Mouse (Mus musculus) urinary bladder, postnatal 36 days (tissue): ENCODE measurements around the gene Olfr47.
A peak's percentile ranks its signal among the peaks of the same experiment; 100 is the strongest.
"Not testable (repeated sequence)": the region's sequence is repeated elsewhere in the genome, so short reads cannot be mapped to it uniquely, and the experiment has no call there.

Experiments used
- DNase-seq, 2 experiments: peaks; one replicate each; pipeline ENCODE4 v3.0.0; 2022; ENCODE audit warnings: low spot score in 2 of 2, mixed read lengths in 1 of 2

Olfr47 gene

DNA sequence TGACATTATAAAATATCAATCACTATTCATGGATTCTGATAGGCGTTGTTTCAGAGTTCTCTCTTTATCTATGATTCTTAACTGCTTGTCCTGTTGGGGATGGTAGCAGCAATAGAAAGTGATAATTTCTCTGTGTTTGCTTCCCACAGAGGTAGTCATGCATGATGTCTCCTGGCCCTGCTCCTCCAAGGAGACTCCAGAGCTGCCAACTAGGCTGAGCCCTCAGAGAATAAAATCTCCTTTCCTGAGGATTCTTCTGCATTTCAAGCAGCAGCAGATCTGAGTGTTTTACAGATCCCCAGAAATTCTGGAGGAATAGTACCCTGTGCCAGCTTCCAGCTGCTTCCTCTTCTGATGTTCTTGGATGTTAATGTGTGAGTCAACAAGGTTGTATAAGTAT, at the start of gene Olfr47:
Olfr47 (plus strand) TSS at position 275 of the 400 bp plus-strand sequence.
- DNase-seq: not testable (repeated sequence)

DNA sequence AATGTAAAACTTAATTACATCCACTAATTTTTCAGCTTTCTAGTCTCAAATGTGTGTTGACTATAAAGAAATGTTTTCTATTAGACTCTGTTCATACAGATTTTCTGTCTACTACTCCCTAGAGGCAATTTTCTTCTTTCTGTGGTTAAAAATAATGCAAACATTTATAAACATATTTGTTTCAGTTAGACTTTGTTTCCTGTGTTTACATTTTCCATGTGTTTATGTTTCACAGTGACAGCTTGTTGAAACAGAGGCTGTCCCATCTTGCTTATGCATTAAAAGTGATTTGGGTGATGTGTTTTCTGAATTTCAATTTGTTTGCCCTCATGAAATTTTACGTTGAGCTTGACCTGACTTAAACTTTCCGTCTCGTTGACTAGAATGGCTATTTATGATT, 40.3 kb upstream of the Olfr47 start:
- no peak for DNase-seq

DNA sequence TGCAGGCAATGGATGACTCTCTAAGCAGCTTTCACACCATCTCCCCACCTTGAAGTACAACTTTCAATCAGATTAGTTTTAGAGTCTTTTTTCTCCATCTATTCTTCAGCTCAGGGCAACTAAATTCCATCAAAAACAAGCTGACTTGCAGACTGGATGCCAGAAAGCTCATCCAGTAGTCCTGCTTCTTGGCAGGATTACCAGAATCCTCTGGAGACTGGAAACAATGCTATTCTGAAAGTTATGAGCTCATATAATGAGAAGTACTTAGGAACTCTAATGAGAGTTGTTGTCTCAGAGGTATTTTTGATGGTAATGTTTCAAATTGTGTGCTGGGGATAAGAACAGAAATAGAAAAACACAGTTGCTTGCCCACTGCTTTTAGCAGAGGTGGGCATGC, 34.5 kb upstream of the Olfr47 start, which contains the start of gene Olfr435:
Olfr435 (plus strand) TSS at position 366 of the 400 bp plus-strand sequence.
- no peak for DNase-seq

DNA sequence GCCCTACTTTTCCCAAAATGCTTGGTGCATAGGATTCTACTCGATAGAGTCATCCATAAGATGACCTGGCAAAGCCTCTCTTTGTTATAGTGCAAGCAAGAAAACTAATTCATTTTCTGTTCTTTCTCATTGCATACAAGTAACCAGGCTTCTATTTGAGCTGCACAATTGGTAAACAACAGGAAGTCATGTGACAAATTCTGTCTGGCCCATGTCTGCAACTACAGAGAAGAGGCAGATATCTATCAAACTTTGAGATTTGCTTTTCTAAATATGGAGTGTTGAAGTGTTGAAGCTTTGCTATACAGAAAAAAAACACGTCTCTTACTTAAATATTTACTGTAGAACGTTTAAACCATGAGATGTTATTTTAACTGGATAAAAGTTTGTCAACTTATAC, 33.2 kb upstream of the Olfr47 start:
- no peak for DNase-seq

DNA sequence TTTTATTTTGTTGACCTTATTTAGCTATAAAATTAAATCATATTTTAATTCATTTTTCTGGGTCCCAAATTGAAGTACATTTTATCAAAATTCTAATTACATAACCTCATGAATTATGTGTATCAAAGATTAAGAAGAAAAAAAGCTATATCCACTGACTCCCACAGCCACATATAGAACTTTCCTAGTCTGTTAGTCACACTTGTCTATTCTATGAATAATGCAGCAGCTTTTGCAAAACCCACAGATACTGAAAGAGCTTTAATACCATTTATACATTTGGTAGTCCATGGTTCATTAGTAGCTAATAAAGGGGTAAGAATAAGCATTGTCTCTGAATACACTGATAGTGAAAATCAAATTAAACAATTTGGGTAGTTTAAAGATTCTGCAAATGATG, 28.5 kb upstream of the Olfr47 start:
- DNase-seq: no peak

DNA sequence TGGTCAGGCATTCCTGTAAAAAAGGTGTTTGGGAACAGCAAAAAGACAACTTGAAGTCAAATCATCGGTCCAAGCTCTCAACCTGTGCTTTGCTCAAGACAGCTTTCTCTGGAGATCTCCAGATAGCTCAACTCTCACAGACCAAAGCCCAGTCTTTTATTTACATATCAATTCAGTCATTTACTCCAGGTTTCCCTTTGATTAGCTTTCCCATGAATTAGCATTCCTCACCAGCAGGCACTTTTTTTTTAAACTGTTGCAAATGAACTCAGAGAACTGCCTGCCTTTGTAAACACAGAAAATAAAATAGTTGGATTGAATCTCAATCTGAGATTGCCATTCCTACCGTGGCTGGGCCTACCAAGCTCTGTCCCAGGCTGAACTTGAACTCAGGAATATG, 26.0 kb upstream of the Olfr47 start:
- DNase-seq: no peak

DNA sequence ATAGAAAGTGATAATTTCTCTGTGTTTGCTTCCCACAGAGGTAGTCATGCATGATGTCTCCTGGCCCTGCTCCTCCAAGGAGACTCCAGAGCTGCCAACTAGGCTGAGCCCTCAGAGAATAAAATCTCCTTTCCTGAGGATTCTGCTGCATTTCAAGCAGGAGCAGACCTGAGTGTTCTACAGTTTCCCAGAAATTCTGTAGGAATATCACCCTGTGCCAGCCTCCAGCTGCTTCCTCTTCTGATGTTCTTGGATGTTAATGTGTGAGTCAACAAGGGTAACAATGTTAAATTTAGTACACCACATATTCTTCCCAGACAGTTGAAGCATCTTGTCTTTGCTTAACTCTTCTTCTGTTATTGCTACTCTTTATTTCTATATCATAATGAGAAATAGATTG, 18.5 kb upstream of the Olfr47 start, which contains the start of gene Olfr434:
Olfr434 (plus strand) TSS at position 149 of the 400 bp plus-strand sequence.
- DNase-seq: not testable (repeated sequence)

DNA sequence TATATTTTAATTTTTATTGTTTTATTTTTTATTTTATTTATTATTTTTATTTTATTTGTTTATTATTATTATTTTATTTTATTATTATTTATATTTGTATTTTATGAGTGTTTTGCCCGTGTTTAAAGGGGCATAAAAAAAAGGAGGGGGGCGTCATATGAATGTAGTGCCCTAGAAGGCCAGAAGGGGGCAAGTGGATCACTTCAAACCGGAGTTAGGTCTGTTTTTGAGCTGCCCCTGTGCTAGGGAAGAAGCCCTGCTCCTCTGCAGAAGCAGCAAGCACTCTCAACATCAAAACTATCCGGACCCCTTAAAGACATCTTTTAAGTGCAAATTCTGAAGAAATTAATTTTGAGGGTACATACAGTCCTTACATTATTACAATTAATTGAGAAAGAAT, 10.7 kb downstream of the Olfr47 start:
- DNase-seq: no peak

DNA sequence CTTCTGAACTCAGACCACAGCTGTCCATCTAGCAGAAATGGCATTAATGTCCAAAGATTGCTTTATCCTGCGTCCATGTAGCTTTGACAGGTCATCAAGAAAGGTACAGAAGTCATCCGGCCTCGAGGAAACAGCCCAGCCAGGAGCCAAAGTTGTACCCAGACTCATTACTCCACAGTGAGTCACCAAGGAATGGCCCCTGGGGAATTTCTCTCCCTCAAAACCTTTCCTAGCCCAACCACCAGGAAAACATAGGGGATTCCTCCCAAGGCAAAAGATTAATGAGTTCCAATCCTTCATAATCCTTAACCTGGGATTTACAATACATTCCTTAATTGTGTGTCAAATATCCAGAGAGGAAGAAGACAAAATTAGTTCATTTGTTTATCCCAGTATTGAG, 16.1 kb downstream of the Olfr47 start:
- DNase-seq: no peak

DNA sequence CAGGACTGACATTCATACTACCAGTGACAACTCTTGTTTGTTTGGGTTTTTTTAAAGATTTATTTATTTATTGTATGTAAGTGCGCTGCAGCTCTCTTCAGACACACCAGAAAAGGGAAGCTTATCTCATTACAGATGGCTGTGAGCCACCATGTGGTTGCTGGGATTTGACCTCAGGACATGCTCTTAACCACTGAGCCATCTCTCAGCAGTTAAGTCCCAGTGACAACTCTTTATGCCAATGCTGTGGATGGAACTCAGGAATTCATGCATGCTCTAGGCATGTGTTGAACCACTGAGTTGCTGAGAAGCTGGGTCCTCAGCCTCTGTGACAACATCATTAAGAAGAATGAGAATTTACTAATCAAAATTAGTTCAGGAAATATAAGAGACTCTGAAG, 21.7 kb downstream of the Olfr47 start:
- no peak for DNase-seq

DNA sequence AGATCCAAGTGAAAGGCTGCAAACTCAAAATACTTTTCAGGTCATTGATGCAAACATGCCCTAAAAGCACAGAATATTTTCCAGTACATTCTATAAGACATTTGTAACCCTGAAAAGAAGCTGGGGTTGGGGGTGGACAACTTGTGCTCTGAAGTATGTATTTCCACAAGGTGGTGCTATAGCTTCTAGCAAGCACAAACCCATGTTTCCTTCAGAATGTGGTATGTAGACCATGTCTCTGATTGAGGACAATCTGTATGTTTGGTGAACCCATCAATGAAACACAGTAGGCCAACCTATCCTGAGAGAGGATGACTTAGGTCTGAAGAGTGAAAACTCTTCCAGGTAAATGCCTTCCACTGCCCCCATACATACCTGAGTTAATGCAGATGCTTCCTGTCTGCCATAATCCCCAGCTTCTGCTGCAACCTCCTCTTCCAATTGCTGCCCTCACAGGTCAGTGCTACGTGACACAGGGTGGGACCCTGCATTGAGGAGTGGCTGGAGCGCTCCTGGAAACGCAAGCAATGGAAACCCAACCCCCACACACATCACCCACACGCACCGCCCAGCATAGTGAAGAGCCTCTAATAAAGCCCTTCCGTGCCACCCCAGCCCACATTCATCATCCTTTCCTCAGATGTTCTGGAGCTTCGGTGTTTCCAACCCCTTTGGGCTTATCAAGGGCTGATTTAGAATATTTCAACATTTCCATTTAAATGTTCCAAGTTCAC, 23.0 kb downstream of the Olfr47 start:
- DNase-seq: no peak

DNA sequence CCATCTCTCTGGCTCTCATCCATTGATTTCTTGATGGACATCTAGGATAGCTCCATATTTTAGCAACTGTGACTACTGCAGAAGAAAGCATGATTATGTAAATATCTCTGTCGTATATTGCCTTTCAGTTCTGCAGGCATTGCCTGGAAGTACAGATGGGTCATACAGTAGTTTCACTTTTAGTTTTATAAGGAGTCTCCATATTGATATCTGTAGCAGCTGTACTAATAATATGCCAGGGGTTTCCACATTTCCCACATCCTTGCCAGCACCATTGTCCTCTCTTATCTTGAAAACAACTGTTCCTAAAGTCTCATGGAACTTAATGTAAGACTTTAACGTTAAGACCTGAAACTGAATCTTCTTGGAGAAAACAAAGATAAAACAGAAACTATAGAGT, 29.4 kb downstream of the Olfr47 start:
- no peak for DNase-seq

DNA sequence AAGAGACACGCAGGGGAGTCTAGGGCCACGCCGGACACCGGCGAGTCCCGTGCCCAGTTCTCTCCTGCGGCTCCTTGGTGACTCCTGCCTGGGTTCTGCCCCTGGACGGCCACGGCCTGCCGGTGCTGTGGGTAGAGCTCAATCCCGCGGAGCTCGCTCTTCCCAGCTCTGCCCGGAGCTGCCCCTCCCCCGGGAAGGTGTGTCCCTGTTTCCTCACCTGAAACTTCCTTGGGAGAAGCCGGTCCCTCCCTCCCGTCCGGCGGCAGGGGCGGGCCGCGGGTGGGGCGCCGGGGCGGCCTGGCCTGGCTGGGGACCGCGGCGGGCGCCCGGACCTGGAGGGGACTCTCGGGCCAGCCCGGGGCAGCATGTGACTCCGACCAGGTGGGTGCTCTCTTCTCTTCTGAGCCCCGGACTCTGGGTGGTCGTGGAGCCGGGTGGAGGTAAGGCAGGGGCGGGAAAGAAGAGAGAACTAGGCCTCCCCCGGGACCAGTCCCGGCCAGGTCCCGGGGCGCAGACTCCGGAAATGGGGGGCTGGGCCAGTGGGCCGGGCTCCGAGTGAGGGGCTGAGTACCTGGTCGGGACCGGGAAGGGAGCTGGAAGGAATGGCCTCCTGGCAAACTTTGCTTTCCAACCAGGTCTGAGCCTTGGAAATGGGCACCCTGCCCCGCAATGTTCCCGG, 34.2 kb downstream of the Olfr47 start, which contains the start of gene Arhgef5:
Arhgef5 (plus strand) TSS at position 220 of the 679 bp plus-strand sequence.
- DNase-seq: peak; percentile 72 to 78

DNA sequence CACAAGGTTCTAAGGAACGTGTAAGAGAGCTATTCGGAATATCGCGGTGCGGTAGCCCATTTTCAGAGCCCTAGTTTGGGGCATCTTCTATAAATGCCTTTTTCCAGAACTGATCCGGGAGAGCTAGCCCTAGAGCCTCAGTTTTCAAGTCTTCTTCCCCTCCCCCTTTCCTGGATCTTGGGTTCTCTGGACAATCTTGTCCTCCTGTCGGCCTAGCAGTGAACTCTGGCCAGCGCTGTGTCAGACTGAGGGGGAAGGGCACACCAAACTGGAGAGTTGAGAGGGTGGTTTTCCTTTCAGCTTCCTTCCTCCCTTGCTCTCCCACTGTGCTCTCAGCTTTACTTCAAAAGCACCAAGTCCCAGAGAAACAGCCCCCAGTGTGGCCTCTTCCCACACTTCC, 35.0 kb downstream of the Olfr47 start:
- peak in 1 of 2 experiments; percentile 15 for DNase-seq

DNA sequence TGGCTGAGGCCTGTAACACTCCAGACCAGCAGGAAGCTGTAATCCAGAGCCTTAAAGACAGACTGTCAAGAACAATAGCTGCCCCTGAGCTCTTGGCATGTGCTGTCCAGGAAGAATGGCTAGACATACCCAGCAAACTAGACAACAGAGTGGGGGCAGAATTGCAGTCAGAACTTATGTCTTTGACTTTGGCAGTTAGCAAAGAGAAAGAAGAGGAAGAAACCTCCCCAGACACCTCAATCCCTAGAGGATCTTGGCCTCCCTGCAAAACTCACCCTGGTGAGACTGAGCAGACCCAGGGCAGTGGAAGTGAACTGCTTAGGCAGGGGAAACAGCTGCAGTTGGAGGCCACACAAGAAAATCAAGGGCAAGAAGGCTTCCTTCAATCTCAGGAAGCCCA, 41.3 kb downstream of the Olfr47 start:
- DNase-seq: no peak

DNA sequence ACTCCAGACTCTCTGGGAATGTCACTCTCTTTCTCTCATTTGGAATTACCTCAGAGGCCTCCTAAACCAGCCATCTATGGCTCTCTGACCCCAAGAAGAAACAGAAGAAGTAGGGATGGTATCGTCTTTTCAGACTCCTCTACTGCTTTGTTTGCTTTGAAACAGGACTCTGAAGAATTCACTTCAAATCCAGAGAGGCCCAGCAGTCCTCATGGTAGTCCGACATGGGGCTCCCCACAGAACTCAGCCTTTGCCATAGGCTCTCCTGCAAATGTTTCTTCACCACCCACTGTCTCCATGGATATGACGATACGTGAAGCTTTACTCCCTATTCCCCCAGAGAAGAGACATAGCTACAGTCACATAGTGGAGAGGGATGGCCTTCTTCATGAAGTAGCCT, 42.8 kb downstream of the Olfr47 start:
- DNase-seq: no peak

DNA sequence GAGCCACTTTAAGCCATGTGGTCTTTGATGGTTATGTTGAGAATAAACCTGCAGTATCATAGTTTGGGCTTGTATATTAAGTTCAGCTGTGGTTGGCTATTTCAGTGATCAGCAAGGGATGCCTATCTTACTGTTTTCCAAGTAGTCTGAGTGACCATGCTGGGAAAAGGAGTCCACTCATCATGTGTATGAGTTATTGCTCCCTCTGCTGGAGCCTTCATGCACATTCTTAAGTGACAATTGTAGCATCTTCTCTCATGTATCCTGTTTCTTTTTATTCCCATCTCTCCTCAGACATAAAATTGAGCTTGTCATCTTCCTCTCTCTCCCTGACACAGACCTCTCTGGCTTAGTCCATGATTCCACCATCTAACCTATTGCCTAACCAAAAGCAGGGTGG, 46.9 kb downstream of the Olfr47 start:
- DNase-seq: no peak

DNA sequence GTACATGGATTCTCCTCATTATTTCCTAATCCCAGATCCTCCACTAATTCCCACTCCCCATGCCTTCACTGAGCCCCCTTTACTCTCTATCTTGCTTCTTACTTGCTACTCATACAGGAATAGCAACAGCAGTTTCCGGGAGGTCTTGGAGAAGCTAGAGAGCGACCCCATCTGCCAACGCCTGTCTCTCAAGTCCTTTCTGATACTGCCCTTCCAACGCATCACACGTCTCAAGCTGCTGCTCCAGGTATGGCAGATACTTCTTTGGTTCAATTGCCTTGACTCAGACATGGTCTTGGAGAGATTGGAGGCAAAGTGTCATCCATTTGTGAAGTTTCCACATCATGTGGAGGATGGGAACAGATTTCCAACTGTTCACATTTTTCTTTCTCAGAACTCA, 49.2 kb downstream of the Olfr47 start:
- DNase-seq: no peak
